Mouse (Mus musculus): ENCODE results near the gene Apc2. TPM values are rescaled to one million over a fixed set of nuclear protein-coding genes. Genes with fewer than 3 reads are reported as not detected.
"Not testable (repeated sequence)": the region's sequence is repeated elsewhere in the genome, so short reads cannot be mapped to it uniquely, and the experiment has no call there.

Apc2 gene
- polyA plus RNA-seq (2012; fragmentation: generic; extraction: Trizol) = 0.24 TPM

- Histone ChIP-seq H3K36me3 (ENCODE audit: control insufficient read depth, insufficient read depth) (peaks cover 16% of the 10 kb centered on the region), H3K27me3 (ENCODE audit: control insufficient read depth, insufficient read depth, insufficient read length) (peaks cover 22% of the 10 kb centered on the region), H3K4me2 (ENCODE audit: low read depth) (peak within 1 kb of the TSS; percentile 63), H3K4me3 (no peak within 1 kb of the TSS), H3K79me2 (ENCODE audit: control insufficient read depth, insufficient read depth) (peaks cover 15% of the 10 kb centered on the region), H3ac (ENCODE audit: control insufficient read depth, insufficient read length) (no peak within 1 kb of the TSS)
- TF ChIP-seq CEBPB (IDR thresholded peaks at IDR 0.05; ENCODE audit: insufficient read depth, poor library complexity, severe bottlenecking) = no peak
- no peak for TF ChIP-seq MYOG (IDR thresholded peaks at IDR 0.05; ENCODE audit: control insufficient read depth in 1 of 3, insufficient read depth in 1 of 3, insufficient read length in 2 of 3, low read depth in 2 of 3)
- peak; percentile 84 for TF ChIP-seq POLR2AphosphoS2 (IDR thresholded peaks at IDR 0.05; ENCODE audit: insufficient read length, low read depth)
- peak in 1 of 3 experiments; percentile 28 for TF ChIP-seq MYOD1 (IDR thresholded peaks at IDR 0.05; ENCODE audit: control insufficient read depth in 1 of 3, insufficient read length in 2 of 3, low read depth in 2 of 3)
Observed at GRCm38 (mm10) chr10:80295618-80296425, at the start of gene Apc2. Gene Apc2, plus strand, starts transcription at chr10:80295977.

GRCm38 (mm10) chr10:80247849-80248248 lies 47.9 kb upstream of the Apc2 start:
- Histone ChIP-seq H3K4me3 (no peak overlapping the region), H3K4me2 (ENCODE audit: low read depth) (no peak overlapping the region), H3ac (ENCODE audit: control insufficient read depth, insufficient read length) (no peak overlapping the region), H3K27me3 (ENCODE audit: control insufficient read depth, insufficient read depth, insufficient read length) (no peaks in the 10 kb centered on the region), H3K79me2 (ENCODE audit: control insufficient read depth, insufficient read depth) (peaks cover 31% of the 10 kb centered on the region), H3K36me3 (ENCODE audit: control insufficient read depth, insufficient read depth) (no peaks in the 10 kb centered on the region)
- TF ChIP-seq USF1 (IDR thresholded peaks at IDR 0.05; ENCODE audit: low read depth) = no peak
- TF ChIP-seq SRF (IDR thresholded peaks at IDR 0.05; ENCODE audit: control insufficient read depth, insufficient read length, low read depth) = no peak
- TF ChIP-seq REST (IDR thresholded peaks at IDR 0.05; ENCODE audit: insufficient read depth, insufficient read length) = no peak
- no peak for TF ChIP-seq E2F4 (IDR thresholded peaks at IDR 0.05; ENCODE audit: insufficient read depth)
- no peak for TF ChIP-seq MAX (IDR thresholded peaks at IDR 0.05; ENCODE audit: low read depth)
- TF ChIP-seq TCF3 (IDR thresholded peaks at IDR 0.05; ENCODE audit: insufficient read length, low read depth) = no peak
- TF ChIP-seq TCF12 (IDR thresholded peaks at IDR 0.05; ENCODE audit: insufficient read depth, poor library complexity, severe bottlenecking) = no peak
- TF ChIP-seq MYOG (IDR thresholded peaks at IDR 0.05; ENCODE audit: control insufficient read depth in 1 of 3, insufficient read depth in 1 of 3, insufficient read length in 2 of 3, low read depth in 2 of 3) = no peak
- TF ChIP-seq POLR2A (IDR thresholded peaks at IDR 0.05; ENCODE audit: insufficient read length, low read depth) = no peak
- no peak for TF ChIP-seq MYOD1 (IDR thresholded peaks at IDR 0.05; ENCODE audit: control insufficient read depth in 1 of 3, insufficient read length in 2 of 3, low read depth in 2 of 3)
- TF ChIP-seq POLR2AphosphoS2 (IDR thresholded peaks at IDR 0.05; ENCODE audit: insufficient read length, low read depth) = no peak
- TF ChIP-seq CEBPB (IDR thresholded peaks at IDR 0.05; ENCODE audit: insufficient read depth, poor library complexity, severe bottlenecking) = no peak

GRCm38 (mm10) chr10:80248437-80248836 lies 47.3 kb upstream of the Apc2 start:
- not testable (repeated sequence) for H3K36me3 ChIP-seq (ENCODE audit: control insufficient read depth, insufficient read depth); H3ac ChIP-seq (ENCODE audit: control insufficient read depth, insufficient read length); H3K27me3 ChIP-seq (ENCODE audit: control insufficient read depth, insufficient read depth, insufficient read length)
- Histone ChIP-seq H3K4me3 (peak overlapping the region; percentile 73), H3K4me2 (ENCODE audit: low read depth) (peak overlapping the region; percentile 63), H3K79me2 (ENCODE audit: control insufficient read depth, insufficient read depth) (peaks cover 31% of the 10 kb centered on the region)

- Histone ChIP-seq H3K36me3 (ENCODE audit: control insufficient read depth, insufficient read depth) (peaks cover under 1% of the 10 kb centered on the region), H3K79me2 (ENCODE audit: control insufficient read depth, insufficient read depth) (peaks cover 31% of the 10 kb centered on the region), H3ac (ENCODE audit: control insufficient read depth, insufficient read length) (peak within 1 kb of the TSS; percentile 25), H3K4me3 (peak within 1 kb of the TSS; percentile 73), H3K4me2 (ENCODE audit: low read depth) (peak within 1 kb of the TSS; percentile 76), H3K27me3 (ENCODE audit: control insufficient read depth, insufficient read depth, insufficient read length) (no peaks in the 10 kb centered on the region)
- TF ChIP-seq POLR2A (IDR thresholded peaks at IDR 0.05; ENCODE audit: insufficient read length, low read depth) (peak; percentile 93), MYOD1 (IDR thresholded peaks at IDR 0.05; ENCODE audit: control insufficient read depth in 1 of 3, insufficient read length in 2 of 3, low read depth in 2 of 3) (peak in 1 of 3 experiments; percentile 18), USF1 (IDR thresholded peaks at IDR 0.05; ENCODE audit: low read depth) (no peak), SRF (IDR thresholded peaks at IDR 0.05; ENCODE audit: control insufficient read depth, insufficient read length, low read depth) (peak; percentile 26), POLR2AphosphoS2 (IDR thresholded peaks at IDR 0.05; ENCODE audit: insufficient read length, low read depth) (peak; percentile 93), TCF3 (IDR thresholded peaks at IDR 0.05; ENCODE audit: insufficient read length, low read depth) (no peak), MAX (IDR thresholded peaks at IDR 0.05; ENCODE audit: low read depth) (no peak), CEBPB (IDR thresholded peaks at IDR 0.05; ENCODE audit: insufficient read depth, poor library complexity, severe bottlenecking) (peak; percentile 85), E2F4 (IDR thresholded peaks at IDR 0.05; ENCODE audit: insufficient read depth) (peak; percentile 1), REST (IDR thresholded peaks at IDR 0.05; ENCODE audit: insufficient read depth, insufficient read length) (no peak), TCF12 (IDR thresholded peaks at IDR 0.05; ENCODE audit: insufficient read depth, poor library complexity, severe bottlenecking) (no peak), MYOG (IDR thresholded peaks at IDR 0.05; ENCODE audit: control insufficient read depth in 1 of 3, insufficient read depth in 1 of 3, insufficient read length in 2 of 3, low read depth in 2 of 3) (peak in 1 of 3 experiments; percentile 49)
Observed at GRCm38 (mm10) chr10:80248971-80249640, 46.7 kb upstream of the Apc2 start, which contains the start of gene Ndufs7. Gene Ndufs7, plus strand, starts transcription at chr10:80249121.
